Mouse (Mus musculus) left cerebral cortex, adult 2 months (tissue): ENCODE measurements around the gene Wfdc3. TPM values are rescaled to one million over a fixed set of nuclear protein-coding genes. Genes with fewer than 3 reads are reported as not detected.

Experiments
- DNase-seq, 2 experiments: peaks; one replicate each; pipeline ENCODE4 v3.0.0; 2021 to 2022; ENCODE audit warnings: low spot score in 2 of 2, mixed read lengths in 1 of 2; ENCODE audit errors: extremely low spot score in 1 of 2
- H3K27ac ChIP-seq: fragments of 200-600 bp; 2 replicates; pipeline ENCODE4 v1.8.1; 2022
- H3K4me3 ChIP-seq: fragments of 200-600 bp; 2 replicates; pipeline ENCODE4 v1.8.1; 2022
- CTCF ChIP-seq: fragments of 200-600 bp; IDR thresholded peaks from 2 replicates; pipeline ENCODE4 v1.8.1; 2022; ENCODE audit warnings: antibody characterized with exemption, mild to moderate bottlenecking, moderate library complexity
- intact Hi-C: fragments of 180-260 bp; cut with DNase I; formaldehyde crosslinking; loops from one replicate; pipeline ENCODE4 v1.15.1; 2025
- total RNA-seq, 2 experiments: library from RNA; stranded (reverse); gene quantifications; 2 replicates each; pipeline ENCODE4 v1.2.3; 2021

Gene Wfdc3
- total RNA-seq, 2 experiments from 2014 or later: 1.4 to 1.6 TPM

DNA sequence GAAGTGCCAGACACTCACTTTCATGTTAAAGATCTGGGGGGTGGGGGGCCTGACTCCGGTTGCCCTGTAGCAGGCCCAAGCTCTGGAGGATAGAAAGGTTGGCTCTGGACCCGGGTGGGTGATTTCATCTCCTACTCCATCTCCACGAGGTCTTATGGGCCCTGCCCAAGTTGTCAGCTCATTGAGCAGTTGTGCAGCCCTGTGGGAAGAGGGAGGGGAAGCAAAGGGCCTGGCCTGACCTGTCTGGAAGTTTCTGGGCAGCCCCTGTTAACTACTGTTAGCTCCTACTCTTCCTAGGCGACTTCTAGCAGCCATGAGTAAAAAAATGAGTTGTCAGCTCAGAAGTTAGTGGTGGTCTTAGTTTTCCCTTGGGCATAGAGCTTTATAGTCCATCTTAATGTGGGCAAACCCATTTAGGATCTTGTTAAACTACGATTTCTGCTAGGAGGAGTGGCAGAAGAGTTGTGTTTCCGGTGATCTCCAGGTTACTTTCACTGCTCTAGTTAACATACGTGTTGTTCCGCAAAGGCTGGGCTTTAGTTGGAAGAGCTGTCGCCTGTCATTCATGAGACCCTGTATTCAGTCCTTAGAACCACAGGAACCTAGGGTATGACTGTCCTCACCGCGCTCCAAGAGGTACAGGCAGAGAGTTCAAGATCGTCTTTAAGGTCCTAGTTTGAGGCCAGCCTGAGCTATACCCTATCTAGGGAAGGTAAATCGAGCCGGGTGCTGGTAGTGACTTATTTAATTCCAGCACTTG, 27.7 kb upstream of the Wfdc3 start:
- no peak for DNase-seq
- Histone ChIP-seq H3K4me3 (no peak overlapping the region), H3K27ac (no peak overlapping the region)
- intact Hi-C loops: no loop called here
- TF ChIP-seq CTCF: no peak

GRCm38 (mm10) chr2:164771123-164771522, 25.4 kb upstream of the Wfdc3 start:
- Histone ChIP-seq H3K4me3 (no peak overlapping the region), H3K27ac (no peak overlapping the region)
- intact Hi-C loops: no loop called here
- TF ChIP-seq CTCF: no peak
- no peak for DNase-seq

DNA sequence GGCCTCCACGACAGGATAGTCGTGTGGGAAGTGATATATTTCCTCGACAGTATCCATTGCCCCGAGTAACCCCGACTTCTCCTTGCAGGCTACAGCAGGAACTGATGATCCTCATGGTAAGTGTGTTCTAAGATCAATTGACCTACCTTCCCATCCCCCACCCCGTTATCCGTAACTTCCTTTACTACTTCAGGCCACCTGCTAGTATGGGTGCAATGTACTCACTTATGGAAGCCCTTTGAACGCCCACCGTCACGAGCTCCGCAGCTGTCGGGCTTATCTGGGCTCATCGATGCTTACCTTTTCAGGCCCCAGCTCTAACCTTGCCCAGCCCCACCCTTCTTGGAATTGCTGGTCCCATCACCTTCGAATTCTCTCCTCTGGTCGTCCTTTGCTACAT, 24.5 kb upstream of the Wfdc3 start:
- no peak for DNase-seq
- no peak for TF ChIP-seq CTCF
- Histone ChIP-seq H3K4me3 (no peak overlapping the region; the same call in 1 of the 2 replicates), H3K27ac (no peak overlapping the region)
- intact Hi-C loops: no loop called here

- peak; percentile 97 to 98 for DNase-seq
- no peak within 1 kb of the TSS for H3K27ac ChIP-seq
- intact Hi-C loops: no loop called here
- peak; percentile 26 for TF ChIP-seq CTCF
- peak within 1 kb of the TSS; percentile 66 for H3K4me3 ChIP-seq
Observed at GRCm38 (mm10) chr2:164769258-164770037, 23.7 kb upstream of the Wfdc3 start, which contains the start of gene Ube2c. Gene Ube2c, plus strand, starts transcription at chr2:164769898.

GRCm38 (mm10) chr2:164767812-164768540, 22.2 kb upstream of the Wfdc3 start:
- DNase-seq: no peak
- intact Hi-C loops: no loop called here
- H3K4me3 ChIP-seq: no peak overlapping the region
- H3K27ac ChIP-seq: no peak overlapping the region
- no peak for TF ChIP-seq CTCF

GRCm38 (mm10) chr2:164765841-164766240, 20.1 kb upstream of the Wfdc3 start:
- Histone ChIP-seq H3K27ac (peak overlapping the region; percentile 55), H3K4me3 (no peak overlapping the region)
- TF ChIP-seq CTCF: no peak
- intact Hi-C loops: no loop called here
- DNase-seq: no peak

DNA sequence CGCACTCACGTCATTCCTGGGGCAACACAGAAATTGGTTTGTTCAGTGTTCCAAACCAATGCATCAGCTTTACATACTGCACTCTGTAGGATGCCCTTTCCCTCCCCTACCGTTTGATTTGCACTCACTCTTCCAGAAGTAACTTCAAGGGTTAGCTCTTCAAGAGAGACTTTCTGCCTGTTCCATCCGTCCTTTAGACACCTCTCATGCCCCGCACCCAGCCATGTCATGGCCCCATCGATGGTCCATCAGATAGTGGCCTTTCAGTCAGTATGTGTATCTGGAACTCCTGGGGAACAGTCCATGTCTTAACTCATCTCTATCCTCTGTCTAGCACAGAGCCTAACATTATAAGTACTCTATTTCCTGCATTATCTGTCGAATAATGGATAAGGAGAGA, 16.9 kb upstream of the Wfdc3 start:
- intact Hi-C loops: no loop called here
- no peak for TF ChIP-seq CTCF
- no peak for DNase-seq
- Histone ChIP-seq H3K27ac (no peak overlapping the region), H3K4me3 (no peak overlapping the region)

DNA sequence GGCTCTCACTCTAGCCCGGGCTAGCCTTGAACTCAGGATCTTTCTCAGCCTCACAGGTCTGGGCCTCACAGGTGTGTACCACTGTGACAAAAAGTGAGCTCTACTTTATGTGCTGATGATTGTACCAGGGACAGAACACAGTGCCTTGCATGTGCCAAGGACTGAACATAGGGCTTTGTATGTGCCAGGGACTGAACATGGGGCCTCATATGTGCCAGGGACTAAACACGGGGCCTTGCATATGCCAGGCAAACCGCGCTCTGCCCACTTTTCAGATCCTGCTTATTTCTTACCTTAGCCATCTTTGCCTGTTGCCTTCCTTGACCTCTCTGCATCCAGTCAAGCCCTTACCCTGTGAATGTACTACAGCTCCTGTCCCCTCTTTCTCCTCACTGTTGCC, 16.2 kb upstream of the Wfdc3 start:
- TF ChIP-seq CTCF: no peak
- H3K27ac ChIP-seq: no peak overlapping the region
- intact Hi-C loops: no loop called here
- no peak overlapping the region for H3K4me3 ChIP-seq
- no peak for DNase-seq

DNA sequence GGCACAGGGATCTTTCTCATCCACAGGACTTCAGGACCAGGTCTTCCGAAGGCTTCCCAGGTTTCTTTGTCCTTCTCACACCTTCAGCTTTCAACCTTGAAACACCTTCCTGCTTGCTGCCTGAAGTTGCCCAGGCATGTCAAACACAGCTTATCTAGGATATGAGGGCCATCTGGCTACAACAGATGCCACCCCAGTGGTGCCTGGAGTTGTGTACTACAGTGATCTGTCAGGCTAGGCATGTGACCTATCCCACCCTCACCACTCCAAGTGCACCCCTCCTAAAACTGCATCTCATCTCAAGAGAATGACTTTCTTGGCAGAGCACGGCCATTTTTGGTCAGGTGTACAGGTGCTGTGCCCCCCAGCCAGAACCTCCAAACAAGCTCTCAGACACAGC, 15.8 kb upstream of the Wfdc3 start:
- intact Hi-C loops: no loop called here
- Histone ChIP-seq H3K4me3 (no peak overlapping the region), H3K27ac (no peak overlapping the region)
- TF ChIP-seq CTCF: no peak
- no peak for DNase-seq

DNA sequence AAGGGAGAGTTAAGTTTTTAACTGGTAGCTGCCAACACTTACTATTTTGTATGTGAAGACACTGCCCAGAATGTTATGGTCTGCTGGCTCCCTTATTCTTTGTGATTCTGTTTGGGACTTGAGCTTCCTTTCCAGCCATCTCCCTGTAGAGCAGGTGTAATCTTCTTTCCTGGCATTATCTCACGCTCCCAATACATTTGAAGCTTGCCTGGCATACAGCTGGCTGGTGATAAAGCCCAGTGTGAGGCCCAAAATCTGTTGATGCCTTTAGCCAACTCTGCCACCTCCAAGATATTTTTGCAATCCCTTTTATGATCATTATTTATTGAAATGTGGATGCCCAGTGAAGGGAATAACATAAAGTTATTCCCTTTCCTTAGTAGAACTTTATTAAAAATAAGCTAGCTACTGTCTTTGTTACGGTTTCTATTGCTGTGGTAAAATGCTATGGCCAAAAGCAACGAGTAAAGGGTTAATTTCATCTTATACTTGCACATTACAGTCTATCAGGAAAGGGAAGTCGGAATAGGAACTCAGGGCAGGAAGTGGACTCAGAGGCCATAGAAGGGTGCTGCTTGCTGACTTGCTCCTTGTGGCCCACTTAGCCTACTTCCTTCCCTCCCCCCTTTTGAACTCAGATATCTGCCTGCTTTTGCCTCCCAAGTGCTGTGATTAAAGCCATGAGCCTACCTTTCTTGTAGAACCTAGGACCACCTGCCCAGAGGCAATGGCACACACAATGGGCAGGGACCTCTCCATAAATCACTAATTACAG, 14.5 kb upstream of the Wfdc3 start:
- H3K4me3 ChIP-seq: no peak overlapping the region
- no peak for DNase-seq
- intact Hi-C loops: no loop called here
- no peak overlapping the region for H3K27ac ChIP-seq
- TF ChIP-seq CTCF: no peak

DNA sequence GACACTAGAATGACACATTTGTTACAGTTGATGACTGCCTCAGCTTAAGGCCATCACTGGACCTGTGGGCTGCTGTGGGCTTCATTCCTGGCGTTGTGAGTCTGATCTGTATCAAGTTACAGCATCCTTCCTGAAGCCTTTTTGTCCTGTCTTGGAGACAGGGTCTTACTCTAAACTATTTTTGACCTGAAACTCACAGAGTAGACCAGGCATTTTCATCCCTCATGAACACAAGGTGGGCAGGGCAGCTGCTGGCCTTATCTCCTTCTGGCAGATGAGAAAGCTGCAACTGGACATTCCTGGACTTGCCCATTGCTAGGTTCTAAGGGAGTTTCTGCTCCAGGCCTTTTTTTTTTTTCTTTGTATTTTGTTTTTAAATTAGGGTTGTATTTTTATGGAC, 13.0 kb upstream of the Wfdc3 start:
- no peak for DNase-seq
- Histone ChIP-seq H3K4me3 (no peak overlapping the region), H3K27ac (no peak overlapping the region)
- intact Hi-C loops: no loop called here
- no peak for TF ChIP-seq CTCF
